Mouse (Mus musculus): ENCODE data around the gene Hhipl1. TPM values are rescaled to one million over a fixed set of nuclear protein-coding genes. Genes with fewer than 3 reads are reported as not detected.

Gene Hhipl1
- polyA plus RNA-seq, 1 experiment from 2014 or later: 2.4 TPM

DNA sequence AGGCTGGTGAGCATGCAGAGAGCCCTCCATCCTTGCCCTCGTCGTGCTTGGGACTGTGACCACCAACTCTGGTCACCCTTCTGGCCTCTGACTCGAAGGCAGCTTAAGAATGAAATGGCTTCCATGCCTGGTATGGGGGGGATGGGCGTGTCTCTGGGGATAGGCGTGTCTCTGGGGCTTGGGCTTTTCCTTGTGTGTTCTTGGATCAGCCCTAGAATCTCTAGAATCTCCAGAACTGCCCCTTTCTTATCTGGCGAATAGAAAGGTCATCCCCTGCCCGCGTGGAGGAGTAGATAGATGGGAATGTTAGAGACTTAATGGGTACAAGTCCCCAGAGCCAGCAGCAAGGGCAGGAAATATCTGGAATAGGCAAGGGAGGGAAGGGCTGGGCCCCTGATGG is 14.0 kb downstream of the Hhipl1 start:
- H3K4me1 ChIP-seq: peaks cover 61% of the 10 kb centered on the region
- 5% methylated on average over 8 of the region's 8 CpGs for WGBS
- no peak overlapping the region; the same call in 1 of the 2 replicates for H3K9ac ChIP-seq
- H3K4me2 ChIP-seq (replicated peaks): 0 out of 2 replicates have a peak overlapping the region, but pooled peaks have one; percentile 0
- H3K9me3 ChIP-seq (replicated peaks): no peaks in the 10 kb centered on the region
- H3K4me3 ChIP-seq: no peak overlapping the region
- ATAC-seq (ENCODE audit: low FRiP score): 0 out of 2 replicates have a peak, but pooled peaks have one; percentile 1
- H3K36me3 ChIP-seq: no peaks in the 10 kb centered on the region
- H3K27me3 ChIP-seq: peaks cover 45% of the 10 kb centered on the region
- H3K27ac ChIP-seq: peak overlapping the region; percentile 77

DNA sequence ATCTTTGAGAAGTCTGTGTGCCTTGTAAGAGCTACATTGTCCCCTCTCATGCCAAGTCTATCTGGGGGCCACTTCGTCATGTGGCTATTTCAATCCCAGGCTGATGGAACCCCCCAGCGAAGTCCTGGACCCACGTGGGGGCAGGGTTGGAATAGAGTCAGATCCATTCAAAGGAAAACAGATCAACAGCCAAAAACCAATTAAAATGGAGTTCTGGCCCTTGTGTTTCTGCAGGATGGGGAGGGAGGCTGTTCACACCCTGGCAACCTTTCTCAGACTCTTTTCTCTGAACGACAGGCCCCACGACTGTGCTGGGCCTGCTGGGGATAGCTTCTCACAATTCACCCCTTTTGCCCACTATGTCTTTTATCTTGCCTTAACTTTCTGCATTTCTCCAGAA is 20.3 kb downstream of the Hhipl1 start:
- Histone ChIP-seq H3K9ac (no peak overlapping the region), H3K4me2 (replicated peaks) (no peak overlapping the region), H3K9me3 (replicated peaks) (no peaks in the 10 kb centered on the region), H3K27me3 (peaks cover 44% of the 10 kb centered on the region), H3K4me3 (no peak overlapping the region), H3K27ac (no peak overlapping the region), H3K36me3 (no peaks in the 10 kb centered on the region), H3K4me1 (peaks cover 29% of the 10 kb centered on the region)
- ATAC-seq (ENCODE audit: low FRiP score): no peak
- WGBS: 56% methylated on average over 5 of the region's 5 CpGs

DNA sequence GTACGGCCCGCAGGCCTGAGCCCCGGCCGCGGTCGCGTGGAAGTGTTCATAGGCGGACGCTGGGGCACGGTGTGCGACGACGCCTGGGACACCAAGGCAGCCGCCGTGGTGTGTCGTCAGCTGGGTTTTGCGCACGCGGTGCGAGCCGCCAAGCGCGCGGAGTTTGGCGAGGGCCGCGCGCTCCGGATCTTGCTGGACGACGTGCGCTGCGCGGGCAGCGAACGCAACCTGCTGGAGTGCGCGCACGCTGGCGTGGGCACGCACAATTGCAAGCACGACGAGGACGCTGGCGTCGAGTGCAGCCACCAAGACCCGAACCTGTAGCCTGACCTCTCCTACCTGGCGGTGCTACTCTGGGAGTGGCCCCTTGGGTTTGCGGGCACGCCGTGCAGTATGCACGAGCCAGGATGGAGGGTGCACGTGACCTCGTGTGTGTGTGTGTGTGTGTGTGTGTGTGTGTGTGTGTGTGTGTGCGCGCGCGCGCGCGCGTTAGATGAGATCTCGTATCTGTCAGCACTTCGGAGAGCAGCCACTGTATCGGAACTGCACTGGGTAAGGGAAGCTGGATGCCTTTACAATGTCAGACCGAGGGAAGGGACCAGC is 21.9 kb downstream of the Hhipl1 start:
- H3K36me3 ChIP-seq: no peaks in the 10 kb centered on the region
- peaks cover 44% of the 10 kb centered on the region for H3K27me3 ChIP-seq
- H3K4me1 ChIP-seq: peaks cover 18% of the 10 kb centered on the region
- peak overlapping the region; percentile 53 for H3K9ac ChIP-seq
- ATAC-seq (ENCODE audit: low FRiP score): peak; percentile 26; the same call in 1 of the 2 replicates
- no peaks in the 10 kb centered on the region for H3K9me3 ChIP-seq (replicated peaks)
- no peak overlapping the region for H3K27ac ChIP-seq
- WGBS: 2% methylated on average over 66 of the region's 66 CpGs
- peak overlapping the region; percentile 39 for H3K4me3 ChIP-seq
- peak overlapping the region; percentile 68 for H3K4me2 ChIP-seq (replicated peaks)

DNA sequence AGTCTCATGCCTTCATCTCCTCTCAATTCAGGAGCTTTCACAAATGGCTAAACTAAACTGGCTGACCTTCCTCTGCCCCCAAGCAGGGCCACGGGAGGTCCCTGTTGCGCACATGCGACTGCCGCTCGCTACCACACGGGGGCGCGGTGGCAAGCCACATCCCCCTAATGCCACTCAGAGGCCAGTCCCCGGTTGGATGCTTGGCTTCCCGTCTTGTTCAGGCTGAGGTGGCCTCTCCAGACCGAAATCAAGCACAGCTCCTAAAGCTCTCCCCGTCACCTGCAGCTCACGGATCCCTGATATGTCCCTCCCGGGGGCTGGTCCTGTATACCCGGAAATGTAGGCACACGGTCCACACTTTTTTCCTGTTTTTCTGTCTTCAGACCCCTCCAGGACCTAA is 27.0 kb downstream of the Hhipl1 start:
- peak; percentile 9; the same call in 1 of the 2 replicates for ATAC-seq (ENCODE audit: low FRiP score)
- no peaks in the 10 kb centered on the region for H3K36me3 ChIP-seq
- peak overlapping the region; percentile 33; the same call in 1 of the 2 replicates for H3K9ac ChIP-seq
- no peak overlapping the region for H3K27ac ChIP-seq
- H3K4me1 ChIP-seq: peaks cover 23% of the 10 kb centered on the region
- peaks cover 44% of the 10 kb centered on the region for H3K27me3 ChIP-seq
- peak overlapping the region; percentile 66 for H3K4me3 ChIP-seq
- H3K4me2 ChIP-seq (replicated peaks): peak overlapping the region; percentile 99
- WGBS: 2% methylated on average over 16 of the region's 16 CpGs
- H3K9me3 ChIP-seq (replicated peaks): no peaks in the 10 kb centered on the region

DNA sequence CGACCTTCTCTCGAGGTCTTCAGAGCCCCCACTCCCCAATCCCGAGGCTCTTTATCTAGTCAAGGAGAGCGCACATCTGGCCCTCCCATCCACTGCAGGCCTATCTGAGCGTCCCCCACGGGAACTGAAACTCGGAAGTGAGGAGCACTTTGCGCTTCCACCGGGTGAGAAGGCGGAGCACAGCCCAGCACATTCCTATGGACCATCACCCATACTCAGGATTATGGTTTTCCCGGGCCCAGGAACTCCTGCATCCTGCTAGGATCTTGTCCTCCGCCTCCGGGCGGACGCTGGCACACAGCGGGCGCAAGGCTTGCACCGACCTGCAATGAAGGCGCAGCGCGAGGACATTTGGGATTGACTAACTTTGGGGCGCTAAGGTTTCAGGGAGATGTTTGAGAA is 27.4 kb downstream of the Hhipl1 start:
- H3K9ac ChIP-seq: peak overlapping the region; percentile 33; the same call in 1 of the 2 replicates
- H3K27ac ChIP-seq: peak overlapping the region; percentile 48; the same call in 1 of the 2 replicates
- no peaks in the 10 kb centered on the region for H3K36me3 ChIP-seq
- H3K4me3 ChIP-seq: peak overlapping the region; percentile 66
- no peaks in the 10 kb centered on the region for H3K9me3 ChIP-seq (replicated peaks)
- H3K4me1 ChIP-seq: peaks cover 20% of the 10 kb centered on the region
- peak overlapping the region; percentile 99 for H3K4me2 ChIP-seq (replicated peaks)
- peaks cover 40% of the 10 kb centered on the region for H3K27me3 ChIP-seq
- WGBS: 2% methylated on average over 22 of the region's 22 CpGs
- ATAC-seq (ENCODE audit: low FRiP score): peak; percentile 26; the same call in 1 of the 2 replicates

DNA sequence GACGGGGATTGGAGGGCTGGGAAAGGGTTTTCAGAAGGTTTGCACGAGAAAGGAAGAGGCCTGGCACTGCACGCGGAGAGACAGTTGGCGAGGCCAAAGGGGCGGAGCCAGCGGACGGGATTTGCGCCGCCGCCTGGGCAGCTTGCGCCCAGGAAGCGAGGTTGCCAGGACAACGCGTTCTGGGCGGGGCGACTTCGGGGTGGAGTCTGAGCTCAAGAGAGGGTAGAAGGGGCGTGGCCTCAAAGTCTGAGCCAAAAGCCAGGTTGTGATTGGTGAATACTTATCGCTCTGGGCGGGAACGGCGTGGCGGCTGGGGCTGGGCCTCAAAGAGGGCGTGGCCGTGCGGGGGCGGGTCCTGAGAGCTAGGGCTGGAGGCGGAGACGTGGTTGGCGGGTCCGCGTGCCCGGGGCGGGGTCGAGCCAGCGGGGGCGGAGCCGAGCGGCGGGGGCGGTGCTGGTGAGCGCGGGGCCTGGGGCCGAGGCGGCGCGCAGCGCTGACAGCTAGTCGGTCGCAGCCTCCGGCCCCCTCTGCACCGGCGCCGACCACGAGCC is 27.9 kb downstream of the Hhipl1 start, which contains the start of gene Cyp46a1:
Gene Cyp46a1, plus strand, starts transcription at position 487 of the 551 bp plus-strand sequence.
- ATAC-seq (ENCODE audit: low FRiP score): peak; percentile 93
- Histone ChIP-seq H3K9me3 (replicated peaks) (no peaks in the 10 kb centered on the region), H3K4me3 (peak within 1 kb of the TSS; percentile 66), H3K4me2 (replicated peaks) (peak within 1 kb of the TSS; percentile 99), H3K27ac (peak within 1 kb of the TSS; percentile 57), H3K9ac (peak within 1 kb of the TSS; percentile 74), H3K4me1 (peaks cover 21% of the 10 kb centered on the region), H3K27me3 (peaks cover 35% of the 10 kb centered on the region), H3K36me3 (no peaks in the 10 kb centered on the region)
- 0% methylated on average over 42 of the region's 56 CpGs for WGBS

DNA sequence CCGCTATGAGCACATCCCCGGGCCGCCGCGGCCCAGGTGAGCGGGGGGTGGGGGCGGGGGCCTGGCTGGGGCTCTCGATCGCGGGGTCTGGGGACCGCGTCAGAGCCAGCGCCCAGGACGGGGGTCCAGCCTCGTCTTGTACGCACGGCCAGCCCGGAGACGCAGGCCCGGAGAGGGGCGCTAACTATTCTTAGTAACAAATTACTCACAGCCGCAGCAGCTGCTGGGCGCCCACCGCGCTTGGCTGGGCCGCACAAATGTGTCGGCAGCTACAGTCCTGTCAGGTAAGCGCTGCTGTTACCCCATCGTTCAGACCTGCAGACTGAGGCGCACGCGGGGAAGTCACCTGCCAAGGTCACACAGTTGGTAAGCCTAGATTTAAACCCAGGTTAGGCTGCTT is 28.5 kb downstream of the Hhipl1 start:
- Histone ChIP-seq H3K4me1 (peaks cover 20% of the 10 kb centered on the region), H3K27me3 (peaks cover 30% of the 10 kb centered on the region), H3K9me3 (replicated peaks) (no peaks in the 10 kb centered on the region), H3K9ac (peak overlapping the region; percentile 74), H3K4me2 (replicated peaks) (peak overlapping the region; percentile 99), H3K36me3 (no peaks in the 10 kb centered on the region), H3K27ac (peak overlapping the region; percentile 57), H3K4me3 (peak overlapping the region; percentile 66)
- WGBS: under 1% methylated on average over 32 of the region's 32 CpGs
- ATAC-seq (ENCODE audit: low FRiP score): no peak

DNA sequence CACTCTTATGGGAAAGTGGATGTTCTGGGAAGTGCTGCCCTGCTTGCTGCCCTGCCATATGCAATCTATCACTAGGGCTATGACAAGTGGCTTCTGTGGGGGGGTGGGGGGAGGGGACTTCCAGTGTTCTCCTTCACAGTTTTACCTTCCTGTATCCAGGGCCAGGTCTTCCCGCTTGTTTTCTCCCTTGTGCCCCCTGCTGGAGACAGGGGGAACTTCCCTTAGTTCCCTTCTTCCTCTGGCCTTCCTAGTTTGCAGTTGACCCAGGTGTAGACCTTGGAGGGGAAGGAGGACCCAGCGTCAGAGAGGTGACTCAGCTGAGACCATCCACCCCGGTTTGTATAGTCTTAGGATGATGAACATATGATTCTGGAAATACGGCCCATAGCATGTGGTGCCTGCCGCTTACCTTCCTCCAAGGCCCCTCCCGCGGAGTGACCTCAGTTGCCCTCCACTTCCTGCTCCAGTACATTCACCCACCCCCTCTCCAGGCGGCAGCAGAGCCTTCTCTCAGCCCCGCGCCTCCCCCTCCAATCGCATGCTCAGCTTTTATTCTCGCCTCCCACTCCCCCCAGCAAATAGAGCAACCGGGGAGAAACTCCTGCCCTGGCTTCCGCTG is 32.6 kb downstream of the Hhipl1 start:
- Histone ChIP-seq H3K36me3 (no peaks in the 10 kb centered on the region), H3K4me2 (replicated peaks) (no peak overlapping the region), H3K27me3 (peaks cover 21% of the 10 kb centered on the region), H3K9ac (no peak overlapping the region), H3K27ac (no peak overlapping the region), H3K9me3 (replicated peaks) (no peaks in the 10 kb centered on the region), H3K4me1 (peaks cover 14% of the 10 kb centered on the region), H3K4me3 (no peak overlapping the region)
- 28% methylated on average over 14 of the region's 14 CpGs for WGBS
- ATAC-seq (ENCODE audit: low FRiP score): no peak

DNA sequence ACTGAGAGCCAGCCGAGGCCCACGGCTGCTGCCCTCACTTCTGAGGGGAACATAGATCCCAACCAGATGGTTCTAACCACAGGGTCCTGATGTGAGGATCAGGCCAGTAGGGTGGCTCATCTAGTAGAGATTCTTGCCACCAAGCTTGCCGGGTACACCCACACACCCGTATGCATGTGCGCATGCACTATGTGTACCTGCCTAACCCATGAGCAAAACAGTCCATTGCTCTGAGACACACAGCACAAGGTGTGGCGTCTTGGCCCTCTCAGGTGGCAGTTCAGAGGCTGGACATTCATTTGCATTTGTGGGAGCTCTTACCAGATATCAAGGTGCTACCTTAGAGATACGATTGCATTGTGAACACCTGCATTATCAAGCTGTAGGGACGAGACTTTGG is 42.1 kb downstream of the Hhipl1 start:
- no peak for ATAC-seq (ENCODE audit: low FRiP score)
- Histone ChIP-seq H3K9ac (no peak overlapping the region), H3K4me2 (replicated peaks) (no peak overlapping the region), H3K4me1 (peaks cover 9% of the 10 kb centered on the region), H3K36me3 (no peaks in the 10 kb centered on the region), H3K27me3 (peaks cover 25% of the 10 kb centered on the region), H3K27ac (no peak overlapping the region), H3K9me3 (replicated peaks) (no peaks in the 10 kb centered on the region), H3K4me3 (no peak overlapping the region)
- WGBS: 81% methylated on average over 8 of the region's 8 CpGs

DNA sequence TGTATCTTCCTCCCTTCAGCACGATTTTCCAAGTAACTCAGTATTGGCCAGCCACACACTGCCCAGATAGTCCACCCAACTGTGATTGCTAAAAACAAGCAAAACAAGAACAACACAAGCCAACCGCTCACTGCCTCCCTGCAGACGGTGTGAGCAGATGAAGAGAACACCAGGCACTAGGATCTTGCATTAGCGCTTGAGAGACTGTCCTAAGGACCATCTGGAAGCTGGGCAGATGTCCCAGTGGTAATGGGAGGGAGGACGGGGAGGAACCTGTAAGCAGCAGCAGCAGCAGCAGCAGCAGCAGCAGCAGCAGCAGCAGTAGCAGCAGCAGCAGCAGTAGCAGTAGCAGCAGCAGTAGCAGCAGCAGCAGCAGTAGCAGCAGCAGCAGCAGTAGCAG is 43.0 kb downstream of the Hhipl1 start:
- no peak overlapping the region for H3K27ac ChIP-seq
- H3K9me3 ChIP-seq (replicated peaks): no peaks in the 10 kb centered on the region
- WGBS: 72% methylated on average over 5 of the region's 5 CpGs

DNA sequence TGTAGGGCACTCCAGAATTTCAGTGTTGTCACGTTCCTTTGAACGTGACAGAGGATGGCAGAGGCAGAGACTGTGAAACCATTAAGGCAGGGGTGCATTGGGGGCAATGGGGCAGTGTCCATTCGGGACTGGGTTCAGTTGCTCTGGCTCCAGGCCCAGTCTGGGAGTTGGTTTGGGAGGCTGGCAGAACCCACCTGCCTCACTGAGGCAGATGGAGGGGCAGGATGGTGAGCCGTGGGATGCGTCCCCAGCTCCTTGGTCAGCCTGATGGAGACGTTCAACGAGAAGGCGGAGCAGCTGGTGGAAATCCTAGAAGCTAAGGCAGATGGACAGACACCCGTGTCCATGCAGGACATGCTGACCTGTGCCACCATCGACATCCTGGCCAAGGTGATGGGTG is 44.9 kb downstream of the Hhipl1 start:
- Histone ChIP-seq H3K9me3 (replicated peaks) (no peaks in the 10 kb centered on the region), H3K27me3 (peaks cover 38% of the 10 kb centered on the region), H3K4me1 (peaks cover 11% of the 10 kb centered on the region), H3K4me2 (replicated peaks) (no peak overlapping the region), H3K4me3 (no peak overlapping the region), H3K9ac (no peak overlapping the region), H3K36me3 (no peaks in the 10 kb centered on the region), H3K27ac (no peak overlapping the region)
- WGBS: 87% methylated on average over 10 of the region's 10 CpGs
- ATAC-seq (ENCODE audit: low FRiP score): no peak

More for the DNA sequence above, 43.0 kb downstream of the Hhipl1 start:
- Histone ChIP-seq H3K4me1 (peaks cover 11% of the 10 kb centered on the region), H3K27me3 (peaks cover 33% of the 10 kb centered on the region), H3K4me3 (no peak overlapping the region), H3K9ac (no peak overlapping the region), H3K4me2 (replicated peaks) (no peak overlapping the region), H3K36me3 (no peaks in the 10 kb centered on the region)
- no peak for ATAC-seq (ENCODE audit: low FRiP score)

DNA sequence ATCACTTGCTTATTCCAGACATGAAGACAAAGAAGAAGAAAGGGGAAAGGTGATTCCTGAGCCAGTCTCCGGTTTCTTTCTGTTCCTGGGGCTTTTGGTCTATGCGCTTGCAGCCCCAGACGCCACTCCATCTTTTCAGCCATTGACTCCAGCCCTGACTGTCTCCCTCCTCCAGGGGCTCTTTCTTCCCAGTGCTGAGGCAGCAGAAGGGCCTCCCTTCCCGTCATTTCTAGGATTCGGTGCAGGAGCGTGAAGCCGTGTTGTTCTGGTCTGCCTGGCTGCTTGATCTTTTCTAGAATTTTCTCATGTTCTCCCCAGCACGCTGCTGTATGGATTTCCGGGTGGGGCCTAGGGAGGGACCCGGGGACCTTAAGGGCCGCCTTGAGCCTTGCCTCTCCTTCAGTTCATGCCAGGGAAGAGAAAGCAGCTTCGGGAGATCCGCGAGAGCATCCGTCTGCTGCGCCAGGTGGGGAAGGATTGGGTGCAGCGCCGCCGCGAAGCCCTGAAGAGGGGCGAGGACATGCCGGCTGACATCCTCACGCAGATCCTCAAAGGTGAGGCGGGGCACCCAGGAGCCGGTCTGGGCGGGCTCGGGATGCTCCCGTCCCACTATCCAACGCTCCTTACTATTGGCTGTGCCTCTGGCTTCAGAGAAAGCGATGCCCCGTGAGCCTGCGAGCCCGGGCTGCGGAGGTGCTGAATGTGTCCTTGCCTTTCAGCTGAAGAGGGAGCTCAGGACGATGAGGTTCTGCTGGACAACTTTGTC is 46.5 kb downstream of the Hhipl1 start:
- 8% methylated on average over 35 of the region's 35 CpGs for WGBS
- H3K4me1 ChIP-seq: peaks cover 11% of the 10 kb centered on the region
- peak overlapping the region; percentile 23 for H3K4me3 ChIP-seq
- no peaks in the 10 kb centered on the region for H3K36me3 ChIP-seq
- peak overlapping the region; percentile 50 for H3K4me2 ChIP-seq (replicated peaks)
- peak overlapping the region; percentile 43; the same call in 1 of the 2 replicates for H3K9ac ChIP-seq
- H3K9me3 ChIP-seq (replicated peaks): no peaks in the 10 kb centered on the region
- peaks cover 38% of the 10 kb centered on the region for H3K27me3 ChIP-seq
- ATAC-seq (ENCODE audit: low FRiP score): peak; percentile 46; the same call in 1 of the 2 replicates
- H3K27ac ChIP-seq: no peak overlapping the region

Data from hindbrain, embryonic 12.5 days (tissue).